Mouse (Mus musculus) E14TG2a.4 (cell line): ENCODE measurements around the gene Tubb1.
A peak's percentile ranks its signal among the peaks of the same experiment; 100 is the strongest.

Experiments
- H3K27me3 ChIP-seq: 2 replicates; pipeline ENCODE4 v1.6.1; 2014; ENCODE audit warnings: low read length, control low read depth; ENCODE audit not compliant: insufficient read depth
- H3K36me3 ChIP-seq: 2 replicates; pipeline ENCODE4 v1.6.1; 2014; ENCODE audit warnings: low read length, control low read depth; ENCODE audit not compliant: insufficient read depth
- H3K4me1 ChIP-seq: replicated peaks from 2 replicates; pipeline ENCODE4 v1.6.1; 2014; ENCODE audit warnings: low read depth, low read length, control low read depth
- H3K4me3 ChIP-seq: replicated peaks from 2 replicates; pipeline ENCODE4 v1.5.1; 2014; ENCODE audit warnings: mild to moderate bottlenecking, low read length
- H3K9me3 ChIP-seq: 2 replicates; pipeline ENCODE4 v1.6.1; 2014; ENCODE audit warnings: low read length, control low read depth
- CTCF ChIP-seq: conservative IDR thresholded peaks from 2 replicates; pipeline ENCODE4 v1.5.1; 2014; ENCODE audit warnings: low read length
- NANOG ChIP-seq: IDR thresholded peaks from 2 replicates; pipeline ENCODE4 v1.6.1; 2014; ENCODE audit warnings: borderline replicate concordance, low read length, mixed read lengths
- POU5F1 ChIP-seq: IDR thresholded peaks from 2 replicates; pipeline ENCODE4 v1.6.1; 2014; ENCODE audit warnings: low read length, borderline replicate concordance

Gene Tubb1

GRCm38 (mm10) chr2:174428076-174428835 is 22.2 kb upstream of the Tubb1 start:
- H3K36me3 ChIP-seq = peaks cover 93% of the 10 kb centered on the region
- TF ChIP-seq NANOG (no peak), CTCF (no peak), POU5F1 (no peak)
- H3K9me3 ChIP-seq = no peaks in the 10 kb centered on the region
- no peak overlapping the region for H3K4me3 ChIP-seq
- peaks cover 14% of the 10 kb centered on the region for H3K4me1 ChIP-seq
- no peaks in the 10 kb centered on the region for H3K27me3 ChIP-seq

- no peaks in the 10 kb centered on the region for H3K9me3 ChIP-seq
- TF ChIP-seq POU5F1 = no peak
- TF ChIP-seq CTCF = no peak
- no peak for TF ChIP-seq NANOG
Observed at GRCm38 (mm10) chr2:174428996-174429591, 21.4 kb upstream of the Tubb1 start.

DNA sequence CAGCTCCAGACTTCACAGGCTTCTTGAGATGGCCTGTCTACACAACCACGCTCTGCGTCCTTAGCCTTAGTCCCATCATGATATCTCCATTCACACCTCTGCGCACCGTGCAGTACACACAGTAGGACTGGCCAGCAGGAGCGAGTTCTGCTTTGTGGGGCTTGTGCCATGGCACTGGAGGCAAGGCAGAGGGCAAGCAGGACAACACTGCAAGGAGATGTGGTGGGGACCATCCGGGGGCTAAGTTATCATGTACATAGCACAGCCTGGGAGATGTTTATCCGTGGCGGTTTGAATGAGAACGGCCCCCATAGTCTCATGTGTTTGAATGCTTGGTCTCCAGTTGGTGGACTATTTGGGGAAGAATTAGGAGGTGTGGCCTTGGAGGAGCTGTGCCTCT is 15.6 kb upstream of the Tubb1 start:
- H3K9me3 ChIP-seq = no peaks in the 10 kb centered on the region
- H3K4me3 ChIP-seq = no peak overlapping the region
- TF ChIP-seq CTCF (no peak), NANOG (no peak), POU5F1 (no peak)
- peaks cover 69% of the 10 kb centered on the region for H3K4me1 ChIP-seq
- peaks cover 64% of the 10 kb centered on the region for H3K36me3 ChIP-seq
- H3K27me3 ChIP-seq = no peaks in the 10 kb centered on the region

More at GRCm38 (mm10) chr2:174428996-174429591, 21.4 kb upstream of the Tubb1 start:
- Histone ChIP-seq H3K27me3 (no peaks in the 10 kb centered on the region), H3K4me1 (peaks cover 22% of the 10 kb centered on the region), H3K4me3 (no peak overlapping the region), H3K36me3 (peaks cover 90% of the 10 kb centered on the region)

DNA sequence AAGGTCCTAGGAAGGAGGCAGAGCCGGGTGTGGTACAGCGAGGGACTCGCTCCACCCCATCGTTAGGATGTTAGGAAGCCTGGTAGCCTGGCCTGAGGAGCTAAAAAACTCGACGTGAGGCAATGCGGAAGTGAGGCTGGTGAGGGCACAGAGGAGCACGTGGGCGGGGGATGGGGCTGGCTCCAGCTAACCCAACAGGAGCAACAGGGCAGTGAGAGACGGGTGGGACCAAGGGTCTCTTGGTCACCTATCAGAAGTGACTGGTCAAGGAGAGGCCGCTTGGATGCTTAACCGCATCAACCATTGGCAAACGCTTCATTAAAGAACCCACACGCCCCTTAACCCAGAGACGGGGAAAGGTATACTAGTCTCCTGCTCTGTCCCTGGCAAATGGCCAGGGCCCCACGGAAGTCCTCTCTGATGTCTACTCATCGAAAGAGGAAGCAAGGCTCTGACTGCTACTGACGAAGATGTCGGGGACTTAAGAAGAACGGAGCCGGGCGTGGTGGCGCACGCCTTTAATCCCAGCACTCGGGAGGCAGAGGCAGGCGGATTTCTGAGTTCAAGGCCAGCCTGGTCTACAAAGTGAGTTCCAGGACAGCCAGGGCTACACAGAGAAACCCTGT is 14.3 kb upstream of the Tubb1 start:
- Histone ChIP-seq H3K27me3 (no peaks in the 10 kb centered on the region), H3K36me3 (peaks cover 53% of the 10 kb centered on the region), H3K4me1 (peaks cover 70% of the 10 kb centered on the region), H3K9me3 (no peaks in the 10 kb centered on the region), H3K4me3 (no peak overlapping the region)
- TF ChIP-seq CTCF (no peak), NANOG (no peak), POU5F1 (no peak)

DNA sequence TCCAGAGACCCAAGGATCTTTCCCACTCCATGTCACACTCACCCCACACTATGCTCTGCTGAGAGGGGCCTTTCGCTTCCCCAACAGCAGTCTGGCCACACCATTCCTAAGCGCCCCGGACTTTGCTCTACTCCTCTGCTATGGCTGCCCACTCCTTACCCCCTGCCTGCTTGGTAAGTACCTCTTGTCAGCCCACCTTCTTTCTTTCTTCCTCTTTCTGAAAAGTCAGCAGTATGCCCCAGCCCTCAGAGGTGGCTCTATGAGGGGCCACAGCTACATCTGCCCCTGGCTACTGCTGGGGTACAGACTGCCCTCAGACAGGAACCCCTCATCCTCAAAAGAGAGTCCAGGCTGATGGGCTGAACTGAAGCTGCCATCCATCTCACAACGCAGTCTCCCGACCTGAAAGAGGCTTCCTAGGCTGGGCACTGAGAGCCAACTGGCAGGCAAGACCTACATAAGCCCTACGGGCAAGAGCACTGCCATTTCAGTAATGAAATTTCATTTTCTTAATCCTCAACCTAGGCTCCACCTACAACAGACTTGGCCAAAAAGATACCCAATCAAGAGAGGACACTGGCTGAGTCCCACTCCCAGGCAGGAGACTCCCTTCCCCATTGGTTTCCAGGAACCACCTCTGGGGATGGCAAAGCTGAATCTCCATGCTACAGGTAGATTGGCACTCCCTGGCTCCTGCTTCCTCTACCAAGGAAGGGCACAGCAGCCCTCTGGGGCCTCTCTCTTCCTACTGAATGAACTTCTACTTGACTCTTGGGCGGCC is 13.4 kb upstream of the Tubb1 start:
- no peaks in the 10 kb centered on the region for H3K27me3 ChIP-seq
- H3K4me3 ChIP-seq = no peak overlapping the region
- peaks cover 46% of the 10 kb centered on the region for H3K36me3 ChIP-seq
- TF ChIP-seq NANOG (no peak), CTCF (no peak), POU5F1 (no peak)
- H3K4me1 ChIP-seq = peaks cover 70% of the 10 kb centered on the region
- H3K9me3 ChIP-seq = no peaks in the 10 kb centered on the region

DNA sequence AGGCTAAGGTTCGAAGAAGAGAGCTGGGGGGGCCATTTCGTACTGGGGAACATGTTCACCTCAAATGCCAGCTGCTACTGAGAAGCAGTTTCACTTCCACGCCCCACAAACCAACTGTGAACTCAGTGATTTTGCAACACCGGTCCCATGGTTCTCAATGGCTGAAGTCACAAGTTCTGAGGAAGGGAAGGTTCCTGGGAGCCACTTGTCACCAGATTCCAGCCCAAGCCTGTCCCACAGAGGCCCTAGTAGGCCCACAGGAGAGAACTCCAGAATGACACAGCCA is 12.9 kb upstream of the Tubb1 start:
- Histone ChIP-seq H3K36me3 (peaks cover 42% of the 10 kb centered on the region), H3K4me1 (peaks cover 70% of the 10 kb centered on the region), H3K9me3 (no peaks in the 10 kb centered on the region), H3K27me3 (no peaks in the 10 kb centered on the region), H3K4me3 (peak overlapping the region; percentile 79)
- TF ChIP-seq POU5F1 (no peak), CTCF (no peak), NANOG (no peak)

GRCm38 (mm10) chr2:174438181-174438580 is 12.3 kb upstream of the Tubb1 start:
- peak overlapping the region; percentile 79 for H3K4me3 ChIP-seq
- H3K9me3 ChIP-seq = no peaks in the 10 kb centered on the region
- H3K27me3 ChIP-seq = peaks cover 3% of the 10 kb centered on the region; the same call in 1 of the 2 replicates
- H3K36me3 ChIP-seq = peaks cover 36% of the 10 kb centered on the region
- TF ChIP-seq POU5F1 (no peak), CTCF (no peak), NANOG (no peak)
- peaks cover 68% of the 10 kb centered on the region for H3K4me1 ChIP-seq
